Mouse (Mus musculus): ENCODE measurements around the gene Ndufaf2. TPM values are rescaled to one million over a fixed set of nuclear protein-coding genes. Genes with fewer than 3 reads are reported as not detected.

Ndufaf2 gene
- total RNA-seq (2012; rRNA removed) (51.2 and 65.9 TPM in 2 replicates), total RNA-seq (2014; rRNA removed) (37.1 and 55.3 TPM in 2 replicates), polyA plus RNA-seq (2012; ENCODE audit: insufficient read length, low read depth) (117 and 161 TPM in 2 replicates)

DNA sequence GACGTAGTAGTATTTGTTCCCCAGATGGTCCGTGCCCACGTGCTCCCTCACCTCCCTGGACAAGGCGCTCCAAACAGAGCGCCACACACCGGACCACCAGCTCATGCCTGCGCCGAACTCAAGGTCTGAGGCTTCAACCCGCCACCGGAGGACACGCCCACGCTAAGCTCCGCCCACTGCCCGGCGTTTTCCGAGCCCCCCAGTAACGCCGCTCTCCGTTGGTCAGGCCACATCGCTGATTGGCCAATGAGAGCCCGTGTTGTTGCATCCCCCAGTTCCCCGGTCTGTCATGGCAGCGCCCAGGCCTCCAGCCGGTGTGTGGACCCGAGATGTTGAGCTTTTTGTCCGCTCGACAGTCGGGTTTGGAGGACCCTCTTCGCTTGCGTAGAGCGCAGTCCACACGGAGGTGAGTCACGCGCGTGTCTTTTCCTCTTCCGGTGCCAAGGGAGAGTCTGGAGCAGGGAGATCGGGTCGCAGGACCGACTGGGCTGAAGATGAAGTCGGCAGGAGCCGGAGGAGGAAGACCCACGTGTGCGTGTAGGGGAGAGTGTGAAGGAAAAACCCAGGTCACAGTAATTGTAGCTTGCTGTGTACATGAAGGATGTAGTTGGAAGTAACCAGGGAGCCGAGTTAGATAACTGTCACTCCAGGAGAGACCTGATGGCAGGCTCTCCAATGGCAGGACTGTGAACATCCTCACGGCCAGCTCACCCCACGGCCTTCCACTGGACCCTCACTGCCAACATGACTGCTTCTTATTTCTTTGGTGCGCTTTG is at the start of gene Ndufaf2, which contains the start of gene Ercc8:
Ndufaf2 (minus strand) TSS at position 159 of the 776 bp plus-strand sequence.
Ercc8 (plus strand) TSS at position 267 of the 776 bp plus-strand sequence.
- Histone ChIP-seq H3K4me1 (ENCODE audit: control insufficient read depth in 1 of 2, insufficient read depth in 2 of 2) (peaks cover 5 to 37% of the 10 kb centered on the region in 2 experiments; a peak in 2 of 4 replicates), H3K9ac (ENCODE audit: insufficient read depth, low read depth) (peak within 1 kb of the TSS; percentile 64), H3K79me2 (replicated peaks; ENCODE audit: control insufficient read depth, extremely low read depth, insufficient read depth, poor library complexity, severe bottlenecking) (peaks cover 34% of the 10 kb centered on the region), H3K27ac (ENCODE audit: insufficient read depth, low read depth) (0 out of 2 replicates have a peak within 1 kb of the TSS, but pooled peaks have one; percentile 13), H3K4me2 (ENCODE audit: insufficient read depth, low read depth, poor library complexity, severe bottlenecking) (peak within 1 kb of the TSS; percentile 99), H3K9me3 (replicated peaks; ENCODE audit: low read length) (no peaks in the 10 kb centered on the region), H3K36me3 (replicated peaks in 1 of 2; ENCODE audit: control insufficient read depth in 1 of 2, insufficient read depth in 1 of 2, low read length in 1 of 2) (peaks cover 14 to 40% of the 10 kb centered on the region in 2 experiments), H3K4me3 (replicated peaks in 1 of 3; ENCODE audit: low read depth in 2 of 3, low read length in 2 of 3, poor library complexity in 1 of 3) (peak within 1 kb of the TSS; percentile 88 to 96 (median 91)), H3K27me3 (replicated peaks) (no peaks in the 10 kb centered on the region)
- in situ Hi-C loops (cut with MboI; ENCODE audit: low pct_ligation_motif_present, low pct_unique_long_range_greater_than_20kb, low sequenced_read_pairs), result loop anchor here (10.0 kb wide), 1 partner anchor 834 kb away; no protein-coding TSS in a partner anchor
- TF ChIP-seq POLR2AphosphoS2 (IDR thresholded peaks at IDR 0.05; ENCODE audit: low read depth, low read length), result peak; percentile 71; the same call in 1 of the 2 replicates
- TF ChIP-seq JUN (IDR thresholded peaks at IDR 0.05; ENCODE audit: insufficient read depth, low read depth, low read length), result no peak
- peak; percentile 98 for TF ChIP-seq MXI1 (IDR thresholded peaks at IDR 0.05; ENCODE audit: low read depth, low read length)
- peak; percentile 56; the same call in 1 of the 2 replicates for TF ChIP-seq ELF1 (IDR thresholded peaks at IDR 0.05; ENCODE audit: low read depth, low read length)
- no peak for TF ChIP-seq CTCF (conservative IDR thresholded peaks at IDR 0.05 in 1 of 2, IDR thresholded peaks at IDR 0.05 in 1 of 2; ENCODE audit: low read depth in 2 of 2, low read length in 2 of 2)
- peak; percentile 71 for TF ChIP-seq MYC (IDR thresholded peaks at IDR 0.05; ENCODE audit: low read depth, low read length)
- 0 out of 2 replicates have a peak, but pooled peaks have one; percentile 15 for TF ChIP-seq E2F4 (IDR thresholded peaks at IDR 0.05; ENCODE audit: insufficient replicate concordance, low read depth, low read length)
- TF ChIP-seq ZNF384 (IDR thresholded peaks at IDR 0.05; ENCODE audit: low read depth, low read length), result no peak
- TF ChIP-seq JUND (conservative IDR thresholded peaks at IDR 0.05; ENCODE audit: low read depth, low read length), result no peak
- 0 out of 2 replicates have a peak, but pooled peaks have one; percentile 1 for TF ChIP-seq USF1 (IDR thresholded peaks at IDR 0.05; ENCODE audit: low read depth, low read length)
- peak; percentile 72 for TF ChIP-seq TCF12 (IDR thresholded peaks at IDR 0.05; ENCODE audit: low read depth, low read length)
- TF ChIP-seq MAZ (IDR thresholded peaks at IDR 0.05; ENCODE audit: low read depth, low read length), result peak; percentile 37; the same call in 1 of the 2 replicates
- TF ChIP-seq USF2 (conservative IDR thresholded peaks at IDR 0.05; ENCODE audit: low read depth, low read length), result no peak
- TF ChIP-seq ZMIZ1 (IDR thresholded peaks at IDR 0.05; ENCODE audit: low read depth, low read length), result peak; percentile 86
- TF ChIP-seq TBP (conservative IDR thresholded peaks at IDR 0.05; ENCODE audit: low read depth, low read length), result peak; percentile 71; the same call in 1 of the 2 replicates
- TF ChIP-seq ZKSCAN1 (IDR thresholded peaks at IDR 0.05; ENCODE audit: borderline replicate concordance, low read depth, low read length), result no peak
- TF ChIP-seq ZC3H11A (IDR thresholded peaks at IDR 0.05; ENCODE audit: low read depth, low read length), result no peak
- no peak for TF ChIP-seq EP300 (IDR thresholded peaks at IDR 0.05; ENCODE audit: low read length)
- no peak for TF ChIP-seq SMC3 (IDR thresholded peaks at IDR 0.05; ENCODE audit: low read depth, low read length)
- no peak for TF ChIP-seq ETS1 (conservative IDR thresholded peaks at IDR 0.05; ENCODE audit: low read depth, low read length)
- no peak for TF ChIP-seq GABPA (IDR thresholded peaks at IDR 0.05; ENCODE audit: insufficient replicate concordance, low read depth, low read length)
- TF ChIP-seq PAX5 (IDR thresholded peaks at IDR 0.05; ENCODE audit: low read length), result no peak
- peak; percentile 80; the same call in 1 of the 2 replicates for TF ChIP-seq KAT2A (IDR thresholded peaks at IDR 0.05; ENCODE audit: insufficient replicate concordance, low read length)
- TF ChIP-seq MEF2A (IDR thresholded peaks at IDR 0.05; ENCODE audit: borderline replicate concordance, low read depth, low read length), result peak; percentile 49; the same call in 1 of the 2 replicates
- TF ChIP-seq MAFK (IDR thresholded peaks at IDR 0.05; ENCODE audit: insufficient replicate concordance, low read length), result no peak
- peak; percentile 91 for TF ChIP-seq POLR2A (IDR thresholded peaks at IDR 0.05; ENCODE audit: low read depth, low read length)
- TF ChIP-seq NRF1 (IDR thresholded peaks at IDR 0.05; ENCODE audit: low read depth, low read length), result peak; percentile 61
- TF ChIP-seq RAD21 (IDR thresholded peaks at IDR 0.05; ENCODE audit: low read depth, low read length), result no peak
- TF ChIP-seq UBTF (IDR thresholded peaks at IDR 0.05; ENCODE audit: low read depth, low read length), result no peak
- peak; percentile 94 for TF ChIP-seq SIN3A (IDR thresholded peaks at IDR 0.05; ENCODE audit: low read length)
- no peak for TF ChIP-seq CHD1 (IDR thresholded peaks at IDR 0.05; ENCODE audit: low read depth, low read length)
- TF ChIP-seq MAX (IDR thresholded peaks at IDR 0.05; ENCODE audit: low read length), result peak; percentile 82
- TF ChIP-seq RCOR1 (conservative IDR thresholded peaks at IDR 0.05; ENCODE audit: low read depth, low read length), result no peak
- TF ChIP-seq BHLHE40 (IDR thresholded peaks at IDR 0.05; ENCODE audit: low read depth, low read length), result peak; percentile 33; the same call in 1 of the 2 replicates
- peak; percentile 88 for TF ChIP-seq HCFC1 (IDR thresholded peaks at IDR 0.05; ENCODE audit: low read depth, low read length)
- TF ChIP-seq IRF4 (IDR thresholded peaks at IDR 0.05; ENCODE audit: low read depth, low read length), result no peak
- TF ChIP-seq NELFE (IDR thresholded peaks at IDR 0.05; ENCODE audit: low read depth, low read length), result peak; percentile 78
- TF ChIP-seq CHD2 (IDR thresholded peaks at IDR 0.05; ENCODE audit: low read length), result peak; percentile 93
- peak; percentile 95 for DNase-seq (ENCODE audit: extremely low read depth)
- dilution Hi-C loops (cut with MboI; ENCODE audit: extremely low pct_ligation_motif_present, extremely low pct_unique_long_range_greater_than_20kb, low sequenced_read_pairs), result no loop called here

All from CH12.LX (cell line).